Mouse (Mus musculus) MEL (cell line): ENCODE data around the gene Serpina3b. TPM values are rescaled to one million over a fixed set of nuclear protein-coding genes. Genes with fewer than 3 reads are reported as not detected.

Experiments used
- DNase-seq: peaks from one replicate; pipeline ENCODE4 v3.0.0; 2011; ENCODE audit warnings: low read depth, low spot score
- H3K27ac ChIP-seq: 2 replicates; pipeline ENCODE4 v1.5.1; 2012; ENCODE audit warnings: low read depth, mild to moderate bottlenecking, control low read depth, low read length, moderate library complexity; ENCODE audit not compliant: control insufficient read depth
- H3K27me3 ChIP-seq, 2 experiments: fragments of 150-350 bp in 1 of 2; sonication (generic) in 1 of 2; 2 replicates each; pipeline ENCODE4 v1.6.1; 2012; ENCODE audit warnings: low read length in 2 of 2, mild to moderate bottlenecking in 2 of 2, improper control_type of control experiment in 1 of 2, moderate library complexity in 1 of 2; ENCODE audit not compliant: insufficient read depth in 2 of 2, control insufficient read depth in 1 of 2
- H3K36me3 ChIP-seq, 2 experiments: 2 replicates each; pipeline ENCODE4 v1.6.1; 2012 to 2014; ENCODE audit warnings: low read length in 2 of 2, improper control_type of control experiment in 1 of 2, inconsistent platforms in 1 of 2, mild to moderate bottlenecking in 1 of 2; ENCODE audit not compliant: insufficient read depth in 2 of 2, control insufficient read depth in 1 of 2
- H3K4me1 ChIP-seq, 2 experiments: fragments of 150-350 bp in 1 of 2; sonication (generic) in 1 of 2; 2 replicates each; pipeline ENCODE4 v1.6.1; 2012; ENCODE audit warnings: low read length in 2 of 2, improper control_type of control experiment in 1 of 2, mild to moderate bottlenecking in 1 of 2; ENCODE audit not compliant: insufficient read depth in 2 of 2, control insufficient read depth in 1 of 2
- H3K4me3 ChIP-seq, 2 experiments: fragments of 150-350 bp in 1 of 2; sonication (generic) in 1 of 2; 2 replicates each; pipeline ENCODE4 v1.5.1; 2012; ENCODE audit warnings: low read depth in 2 of 2, low read length in 2 of 2, mild to moderate bottlenecking in 2 of 2, moderate library complexity in 2 of 2, control low read depth in 1 of 2, improper control_type of control experiment in 1 of 2; ENCODE audit not compliant: control insufficient read depth in 1 of 2, insufficient read depth in 1 of 2
- H3K79me2 ChIP-seq: 2 replicates; pipeline ENCODE4 v1.6.1; 2012; ENCODE audit warnings: mild to moderate bottlenecking, low read length, moderate library complexity; ENCODE audit not compliant: control insufficient read depth, poor library complexity, insufficient read depth
- H3K9ac ChIP-seq: 2 replicates; pipeline ENCODE4 v1.6.1; 2012; ENCODE audit warnings: low read depth, mild to moderate bottlenecking, control low read depth, low read length, moderate library complexity; ENCODE audit not compliant: control insufficient read depth, poor library complexity, severe bottlenecking
- H3K9me3 ChIP-seq: fragments of 150-350 bp; sonication (generic); replicated peaks from 2 replicates; pipeline ENCODE4 v1.6.1; 2012; ENCODE audit warnings: mild to moderate bottlenecking, low read length, improper control_type of control experiment, moderate library complexity; ENCODE audit not compliant: insufficient read depth
- BHLHE40 ChIP-seq: IDR thresholded peaks from 2 replicates; pipeline ENCODE4 v1.6.1; 2012; ENCODE audit warnings: low read depth, mild to moderate bottlenecking, inconsistent platforms, low read length, improper control_type of control experiment, borderline replicate concordance
- E2F4 ChIP-seq: IDR thresholded peaks from 2 replicates; pipeline ENCODE4 v1.6.1; 2011; ENCODE audit warnings: low read depth, low read length, improper control_type of control experiment, borderline replicate concordance
- ELF1 ChIP-seq: IDR thresholded peaks from 2 replicates; pipeline ENCODE4 v1.6.1; 2014; ENCODE audit warnings: low read depth, mild to moderate bottlenecking, inconsistent platforms, low read length, improper control_type of control experiment, moderate library complexity
- EP300 ChIP-seq, 2 experiments: IDR thresholded peaks; 2 replicates each; pipeline ENCODE4 v1.6.1; 2011; ENCODE audit warnings: improper control_type of control experiment in 2 of 2, low read length in 2 of 2, low read depth in 1 of 2, mild to moderate bottlenecking in 1 of 2
- ETS1 ChIP-seq: IDR thresholded peaks from 2 replicates; pipeline ENCODE4 v1.6.1; 2012; ENCODE audit warnings: low read depth, mild to moderate bottlenecking, inconsistent platforms, low read length, improper control_type of control experiment, moderate library complexity
- HCFC1 ChIP-seq: IDR thresholded peaks from 2 replicates; pipeline ENCODE4 v1.6.1; 2012; ENCODE audit warnings: low read depth, mild to moderate bottlenecking, inconsistent platforms, low read length, improper control_type of control experiment, moderate library complexity
- MAFK ChIP-seq: IDR thresholded peaks from 2 replicates; pipeline ENCODE4 v1.6.1; 2011; ENCODE audit warnings: low read depth, mild to moderate bottlenecking, low read length, improper control_type of control experiment, borderline replicate concordance
- MEF2A ChIP-seq: IDR thresholded peaks from 2 replicates; pipeline ENCODE4 v1.6.1; 2014; ENCODE audit warnings: low read depth, mild to moderate bottlenecking, inconsistent platforms, low read length, improper control_type of control experiment; ENCODE audit not compliant: poor library complexity, insufficient replicate concordance, severe bottlenecking; ENCODE audit errors: extremely low read depth
- MXI1 ChIP-seq: IDR thresholded peaks from 2 replicates; pipeline ENCODE4 v1.6.1; 2011; ENCODE audit warnings: mild to moderate bottlenecking, low read depth, low read length, improper control_type of control experiment
- NELFE ChIP-seq: IDR thresholded peaks from 2 replicates; pipeline ENCODE4 v1.6.1; 2011; ENCODE audit warnings: low read depth, low read length, improper control_type of control experiment
- NRF1 ChIP-seq: IDR thresholded peaks from 2 replicates; pipeline ENCODE4 v1.6.1; 2014; ENCODE audit warnings: low read depth, mild to moderate bottlenecking, inconsistent platforms, low read length, improper control_type of control experiment, moderate library complexity; ENCODE audit not compliant: poor library complexity, insufficient read depth, severe bottlenecking
- POLR2A ChIP-seq, 2 experiments: IDR thresholded peaks; 2 replicates each; pipeline ENCODE4 v1.6.1; 2011 to 2012; ENCODE audit warnings: low read length in 2 of 2, mild to moderate bottlenecking in 2 of 2, control low read depth in 1 of 2, improper control_type of control experiment in 1 of 2, low read depth in 1 of 2, moderate library complexity in 1 of 2; ENCODE audit not compliant: control insufficient read depth in 1 of 2, insufficient read depth in 1 of 2, poor library complexity in 1 of 2
- POLR2AphosphoS2 ChIP-seq: IDR thresholded peaks from 2 replicates; pipeline ENCODE4 v1.6.1; 2011; ENCODE audit warnings: low read length, improper control_type of control experiment
- RAD21 ChIP-seq: IDR thresholded peaks from 2 replicates; pipeline ENCODE4 v1.6.1; 2011; ENCODE audit warnings: mild to moderate bottlenecking, low read depth, low read length, improper control_type of control experiment
- TAL1 ChIP-seq: IDR thresholded peaks from 2 replicates; pipeline ENCODE4 v1.6.1; 2012; ENCODE audit warnings: mild to moderate bottlenecking, inconsistent platforms, low read length, moderate library complexity, mixed read lengths
- TBP ChIP-seq: IDR thresholded peaks from 2 replicates; pipeline ENCODE4 v1.8.0; 2011; ENCODE audit warnings: low read depth, low read length, improper control_type of control experiment
- TCF12 ChIP-seq: IDR thresholded peaks from 2 replicates; pipeline ENCODE4 v1.6.1; 2014; ENCODE audit warnings: low read depth, mild to moderate bottlenecking, inconsistent platforms, low read length, improper control_type of control experiment, moderate library complexity
- UBTF ChIP-seq: IDR thresholded peaks from 2 replicates; pipeline ENCODE4 v1.6.1; 2012; ENCODE audit warnings: low read depth, mild to moderate bottlenecking, inconsistent platforms, low read length, improper control_type of control experiment, moderate library complexity, borderline replicate concordance; ENCODE audit not compliant: insufficient read depth
- USF1 ChIP-seq: IDR thresholded peaks from 2 replicates; pipeline ENCODE4 v1.6.1; 2014; ENCODE audit warnings: low read depth, mild to moderate bottlenecking, inconsistent platforms, low read length, improper control_type of control experiment, moderate library complexity
- ZC3H11A ChIP-seq: IDR thresholded peaks from 2 replicates; pipeline ENCODE4 v1.6.1; 2012; ENCODE audit warnings: low read depth, mild to moderate bottlenecking, inconsistent platforms, low read length, improper control_type of control experiment
- ZNF384 ChIP-seq: IDR thresholded peaks from 2 replicates; pipeline ENCODE4 v1.6.1; 2012; ENCODE audit warnings: low read depth, mild to moderate bottlenecking, inconsistent platforms, low read length, improper control_type of control experiment
- polyA plus RNA-seq, 2 experiments: library from polyadenylated mRNA; stranded (reverse) in 1 of 2; unstranded in 1 of 2; fragments of >175 nt in 1 of 2; fragments of >200 nt in 1 of 2; gene quantifications; 2 replicates each; pipeline versions ENCODE4 v1.2.1 to v1.2.4; 2012; ENCODE audit warnings: low replicate concordance in 2 of 2, low read depth in 1 of 2; ENCODE audit not compliant: insufficient read length in 2 of 2, insufficient read depth in 1 of 2, missing spikeins in 1 of 2
- total RNA-seq: library from RNA; depleted of rRNA; stranded (reverse); fragments of 300-350 nt; gene quantifications from 2 replicates; pipeline ENCODE4 v1.2.3, GENCODE M21; 2012

Serpina3b gene
- total and polyA plus RNA-seq, 3 experiments = not detected

GRCm38 (mm10) chr12:104153656-104154055, 25.9 kb downstream of the Serpina3b start, which contains the start of gene Serpina3c:
Gene Serpina3c, minus strand, starts transcription at chr12:104153870.
- Histone ChIP-seq H3K4me3 (no peak within 1 kb of the TSS), H3K79me2 (no peaks in the 10 kb centered on the region), H3K9ac (no peak within 1 kb of the TSS), H3K9me3 (no peaks in the 10 kb centered on the region), H3K27me3 (no peaks in the 10 kb centered on the region), H3K4me1 (no peaks in the 10 kb centered on the region), H3K27ac (no peak within 1 kb of the TSS), H3K36me3 (no peaks in the 10 kb centered on the region)
- TF ChIP-seq MEF2A (no peak), ETS1 (no peak), POLR2A (IDR thresholded peaks at IDR 0.05; ENCODE audit: control insufficient read depth in 1 of 2, insufficient read depth in 1 of 2, low read depth in 1 of 2, low read length in 2 of 2, poor library complexity in 1 of 2) (no peak), USF1 (no peak), EP300 (IDR thresholded peaks at IDR 0.05; ENCODE audit: low read depth in 1 of 2, low read length in 2 of 2) (no peak), BHLHE40 (no peak), ELF1 (no peak), E2F4 (no peak), MXI1 (no peak), UBTF (no peak), NELFE (no peak), TCF12 (no peak), MAFK (no peak)
- DNase-seq = no peak

GRCm38 (mm10) chr12:104174747-104175146, 47.0 kb downstream of the Serpina3b start:
- TF ChIP-seq RAD21 (no peak), NELFE (no peak), TBP (no peak), ZNF384 (no peak), EP300 (IDR thresholded peaks at IDR 0.05; ENCODE audit: low read depth in 1 of 2, low read length in 2 of 2) (no peak), HCFC1 (no peak), MEF2A (no peak), POLR2AphosphoS2 (no peak), BHLHE40 (no peak), TAL1 (no peak), NRF1 (no peak), ZC3H11A (no peak)
- no peaks in the 10 kb centered on the region for H3K9me3 ChIP-seq
- H3K79me2 ChIP-seq = no peaks in the 10 kb centered on the region
- no peaks in the 10 kb centered on the region for H3K27me3 ChIP-seq
- no peak overlapping the region for H3K4me3 ChIP-seq
- no peaks in the 10 kb centered on the region for H3K4me1 ChIP-seq
- no peaks in the 10 kb centered on the region for H3K36me3 ChIP-seq
- no peak for DNase-seq
- no peak overlapping the region for H3K9ac ChIP-seq
- H3K27ac ChIP-seq = no peak overlapping the region
